Mouse (Mus musculus): ENCODE results near the gene Olfr545. TPM values are rescaled to one million over a fixed set of nuclear protein-coding genes. Genes with fewer than 3 reads are reported as not detected.

The Olfr545 gene
- polyA plus RNA-seq (2015; fragmentation: Nextera tagmentation; extraction: Ambion mirVana), result not detected in 2 replicates

GRCm38 (mm10) chr7:102499473-102499872, at the start of gene Olfr545:
TSS of gene Olfr545 (minus strand) at chr7:102499573.
- Histone ChIP-seq H3K36me3 (no peaks in the 10 kb centered on the region), H3K4me1 (no peaks in the 10 kb centered on the region), H3K9me3 (no peaks in the 10 kb centered on the region), H3K4me3 (no peak within 1 kb of the TSS), H3K27ac (no peak within 1 kb of the TSS), H3K9ac (no peak within 1 kb of the TSS), H3K27me3 (no peaks in the 10 kb centered on the region), H3K4me2 (no peak within 1 kb of the TSS)
- ATAC-seq (ENCODE audit: borderline replicate concordance, extremely low read depth, low FRiP score, low TSS enrichment), result no peak
- 65% methylated on average over 3 of the region's 3 CpGs for WGBS

- no peaks in the 10 kb centered on the region for H3K27me3 ChIP-seq
- H3K4me3 ChIP-seq, result no peak overlapping the region
- no peak overlapping the region for H3K27ac ChIP-seq
- no peaks in the 10 kb centered on the region for H3K9me3 ChIP-seq
- no peak for ATAC-seq (ENCODE audit: borderline replicate concordance, extremely low read depth, low FRiP score, low TSS enrichment)
- 53% methylated on average over 3 of the region's 3 CpGs for WGBS
- no peak overlapping the region for H3K4me2 ChIP-seq
- H3K9ac ChIP-seq, result no peak overlapping the region
- H3K36me3 ChIP-seq, result no peaks in the 10 kb centered on the region
- H3K4me1 ChIP-seq, result no peaks in the 10 kb centered on the region
Observed at GRCm38 (mm10) chr7:102541251-102541650, 41.9 kb upstream of the Olfr545 start.

- no peak for ATAC-seq (ENCODE audit: borderline replicate concordance, extremely low read depth, low FRiP score, low TSS enrichment)
- Histone ChIP-seq H3K4me3 (no peak within 1 kb of the TSS), H3K9ac (no peak within 1 kb of the TSS), H3K9me3 (no peaks in the 10 kb centered on the region), H3K27me3 (no peaks in the 10 kb centered on the region), H3K4me1 (no peaks in the 10 kb centered on the region), H3K36me3 (no peaks in the 10 kb centered on the region), H3K4me2 (no peak within 1 kb of the TSS), H3K27ac (no peak within 1 kb of the TSS)
- 83% methylated on average over 2 of the region's 2 CpGs for whole genome bisulfite sequencing
Observed at GRCm38 (mm10) chr7:102540596-102540995, 41.2 kb upstream of the Olfr545 start, which contains the start of gene Olfr548-ps1. TSS of gene Olfr548-ps1 (plus strand) at chr7:102540896.

- Histone ChIP-seq H3K9me3 (no peaks in the 10 kb centered on the region), H3K4me2 (no peak within 1 kb of the TSS), H3K27ac (no peak within 1 kb of the TSS), H3K4me1 (no peaks in the 10 kb centered on the region), H3K36me3 (no peaks in the 10 kb centered on the region), H3K9ac (no peak within 1 kb of the TSS), H3K4me3 (no peak within 1 kb of the TSS), H3K27me3 (no peaks in the 10 kb centered on the region)
- WGBS, result 85% methylated on average over 1 of the region's 1 CpGs
- no peak for ATAC-seq (ENCODE audit: borderline replicate concordance, extremely low read depth, low FRiP score, low TSS enrichment)
Observed at GRCm38 (mm10) chr7:102534449-102534848, 35.1 kb upstream of the Olfr545 start, which contains the start of gene Olfr547. TSS of gene Olfr547 (plus strand) at chr7:102534749.

- Histone ChIP-seq H3K9ac (no peak overlapping the region), H3K9me3 (no peaks in the 10 kb centered on the region), H3K27ac (no peak overlapping the region), H3K4me3 (no peak overlapping the region), H3K27me3 (no peaks in the 10 kb centered on the region), H3K36me3 (no peaks in the 10 kb centered on the region), H3K4me1 (no peaks in the 10 kb centered on the region), H3K4me2 (no peak overlapping the region)
- no peak for ATAC-seq (ENCODE audit: borderline replicate concordance, extremely low read depth, low FRiP score, low TSS enrichment)
- 73% methylated on average over 1 of the region's 1 CpGs for WGBS
Observed at GRCm38 (mm10) chr7:102529052-102529451, 29.7 kb upstream of the Olfr545 start.

- Histone ChIP-seq H3K4me1 (0 out of 2 replicates have a peak, but pooled peaks cover 7% of the 10 kb centered on the region), H3K4me2 (no peak overlapping the region), H3K4me3 (no peak overlapping the region), H3K9ac (no peak overlapping the region), H3K36me3 (no peaks in the 10 kb centered on the region), H3K27me3 (peaks cover 15% of the 10 kb centered on the region; the same call in 1 of the 2 replicates), H3K27ac (no peak overlapping the region), H3K9me3 (no peaks in the 10 kb centered on the region)
- 70% methylated on average over 2 of the region's 2 CpGs for WGBS
- no peak for ATAC-seq (ENCODE audit: borderline replicate concordance, extremely low read depth, low FRiP score, low TSS enrichment)
Observed at GRCm38 (mm10) chr7:102517051-102517335, 17.6 kb upstream of the Olfr545 start.

- Histone ChIP-seq H3K27me3 (peaks cover 19% of the 10 kb centered on the region; the same call in 1 of the 2 replicates), H3K36me3 (no peaks in the 10 kb centered on the region), H3K4me3 (no peak overlapping the region), H3K4me2 (no peak overlapping the region), H3K9me3 (no peaks in the 10 kb centered on the region), H3K4me1 (0 out of 2 replicates have a peak, but pooled peaks cover 7% of the 10 kb centered on the region), H3K9ac (no peak overlapping the region), H3K27ac (no peak overlapping the region)
- ATAC-seq (ENCODE audit: borderline replicate concordance, extremely low read depth, low FRiP score, low TSS enrichment), result no peak
- 51% methylated on average over 10 of the region's 10 CpGs for WGBS
Observed at GRCm38 (mm10) chr7:102516261-102517050, 17.1 kb upstream of the Olfr545 start.

GRCm38 (mm10) chr7:102514144-102514543, 14.8 kb upstream of the Olfr545 start:
- WGBS, result 49% methylated on average over 4 of the region's 4 CpGs
- Histone ChIP-seq H3K4me2 (no peak overlapping the region), H3K4me1 (0 out of 2 replicates have a peak, but pooled peaks cover 7% of the 10 kb centered on the region), H3K4me3 (no peak overlapping the region), H3K36me3 (no peaks in the 10 kb centered on the region), H3K9ac (no peak overlapping the region), H3K9me3 (no peaks in the 10 kb centered on the region), H3K27ac (no peak overlapping the region), H3K27me3 (peaks cover 19% of the 10 kb centered on the region; the same call in 1 of the 2 replicates)
- no peak for ATAC-seq (ENCODE audit: borderline replicate concordance, extremely low read depth, low FRiP score, low TSS enrichment)

GRCm38 (mm10) chr7:102512814-102513435, 13.6 kb upstream of the Olfr545 start:
- Histone ChIP-seq H3K27ac (no peak overlapping the region), H3K36me3 (no peaks in the 10 kb centered on the region), H3K27me3 (peaks cover 19% of the 10 kb centered on the region; the same call in 1 of the 2 replicates), H3K4me3 (peak overlapping the region; percentile 47), H3K4me1 (0 out of 2 replicates have a peak, but pooled peaks cover 7% of the 10 kb centered on the region), H3K9ac (peak overlapping the region; percentile 63), H3K4me2 (peak overlapping the region; percentile 95), H3K9me3 (no peaks in the 10 kb centered on the region)
- WGBS, result under 1% methylated on average over 54 of the region's 54 CpGs
- peak; percentile 91 for ATAC-seq (ENCODE audit: borderline replicate concordance, extremely low read depth, low FRiP score, low TSS enrichment)

- Histone ChIP-seq H3K4me2 (no peak overlapping the region), H3K4me1 (0 out of 2 replicates have a peak, but pooled peaks cover 7% of the 10 kb centered on the region), H3K27ac (no peak overlapping the region), H3K27me3 (peaks cover 19% of the 10 kb centered on the region; the same call in 1 of the 2 replicates), H3K9ac (no peak overlapping the region), H3K36me3 (no peaks in the 10 kb centered on the region), H3K9me3 (no peaks in the 10 kb centered on the region), H3K4me3 (no peak overlapping the region)
- WGBS, result 87% methylated on average over 10 of the region's 10 CpGs
- ATAC-seq (ENCODE audit: borderline replicate concordance, extremely low read depth, low FRiP score, low TSS enrichment), result no peak
Observed at GRCm38 (mm10) chr7:102511927-102512326, 12.6 kb upstream of the Olfr545 start.

GRCm38 (mm10) chr7:102509726-102510125, 10.4 kb upstream of the Olfr545 start:
- 81% methylated on average over 7 of the region's 7 CpGs for WGBS
- no peak overlapping the region for H3K4me3 ChIP-seq
- 0 out of 2 replicates have a peak, but pooled peaks cover 3% of the 10 kb centered on the region for H3K4me1 ChIP-seq
- H3K4me2 ChIP-seq, result no peak overlapping the region
- no peak for ATAC-seq (ENCODE audit: borderline replicate concordance, extremely low read depth, low FRiP score, low TSS enrichment)
- no peak overlapping the region for H3K9ac ChIP-seq
- no peaks in the 10 kb centered on the region for H3K9me3 ChIP-seq
- H3K36me3 ChIP-seq, result no peaks in the 10 kb centered on the region
- no peak overlapping the region for H3K27ac ChIP-seq
- peaks cover 19% of the 10 kb centered on the region; the same call in 1 of the 2 replicates for H3K27me3 ChIP-seq

GRCm38 (mm10) chr7:102508666-102509065, 9.3 kb upstream of the Olfr545 start:
- Histone ChIP-seq H3K4me1 (0 out of 2 replicates have a peak, but pooled peaks cover 3% of the 10 kb centered on the region), H3K27me3 (peaks cover 11% of the 10 kb centered on the region; the same call in 1 of the 2 replicates), H3K9me3 (no peaks in the 10 kb centered on the region), H3K27ac (no peak overlapping the region), H3K4me2 (no peak overlapping the region), H3K4me3 (no peak overlapping the region), H3K36me3 (no peaks in the 10 kb centered on the region), H3K9ac (no peak overlapping the region)
- 85% methylated on average over 6 of the region's 6 CpGs for WGBS
- ATAC-seq (ENCODE audit: borderline replicate concordance, extremely low read depth, low FRiP score, low TSS enrichment), result no peak

All from lung, embryonic 15.5 days (tissue).